Mouse (Mus musculus): ENCODE results near the gene Xlr4c. TPM values are rescaled to one million over a fixed set of nuclear protein-coding genes. Genes with fewer than 3 reads are reported as not detected.
"Not testable (repeated sequence)": the region's sequence is repeated elsewhere in the genome, so short reads cannot be mapped to it uniquely, and the experiment has no call there.

Gene Xlr4c
- polyA plus RNA-seq, 1 experiment from 2014 or later = 1.8 TPM

DNA sequence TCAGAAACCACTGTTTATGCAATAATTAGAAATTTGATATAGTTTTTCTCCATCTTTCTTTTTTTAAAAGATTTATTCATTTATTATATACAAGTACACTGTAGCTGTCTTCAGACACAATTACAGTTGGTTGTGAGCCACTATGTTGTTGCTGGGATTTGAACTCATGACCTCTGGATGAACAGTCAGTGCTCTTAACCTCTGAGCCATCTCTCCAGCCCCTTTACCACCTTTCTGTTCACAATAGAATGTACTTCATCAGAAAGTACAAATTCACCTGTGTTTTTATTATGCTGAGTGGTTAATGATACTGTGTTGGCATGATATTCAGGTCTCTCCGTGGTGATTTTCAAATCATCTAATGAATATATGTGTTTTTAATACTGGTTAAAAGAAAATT is 17.6 kb downstream of the Xlr4c start:
- WGBS = 60% methylated on average over 1 of the region's 1 CpGs
- TF ChIP-seq CTCF (IDR thresholded peaks at IDR 0.05; ENCODE audit: low read depth) = no peak
- no peak for TF ChIP-seq EP300 (optimal IDR thresholded peaks at IDR 0.05)
- no peak for DNase-seq (ENCODE audit: low spot score)
- H3K4me3 ChIP-seq (ENCODE audit: low read depth, low read length) = no peak overlapping the region
- no peaks in the 10 kb centered on the region for H3K36me3 ChIP-seq (ENCODE audit: control insufficient read depth, insufficient read depth, low read length)
- H3K9me3 ChIP-seq (ENCODE audit: control insufficient read depth, low read length) = no peaks in the 10 kb centered on the region
- H3K4me2 ChIP-seq (replicated peaks; ENCODE audit: low read depth) = no peak overlapping the region
- no peak overlapping the region for H3K9ac ChIP-seq (ENCODE audit: low read length)
- no peaks in the 10 kb centered on the region for H3K27me3 ChIP-seq (ENCODE audit: control insufficient read depth, insufficient read depth, low read length)
- no peak for ATAC-seq (ENCODE audit: low FRiP score, low TSS enrichment)
- no peak overlapping the region for H3K27ac ChIP-seq (replicated peaks)
- no peaks in the 10 kb centered on the region for H3K4me1 ChIP-seq (replicated peaks; ENCODE audit: control insufficient read depth, insufficient read depth)

DNA sequence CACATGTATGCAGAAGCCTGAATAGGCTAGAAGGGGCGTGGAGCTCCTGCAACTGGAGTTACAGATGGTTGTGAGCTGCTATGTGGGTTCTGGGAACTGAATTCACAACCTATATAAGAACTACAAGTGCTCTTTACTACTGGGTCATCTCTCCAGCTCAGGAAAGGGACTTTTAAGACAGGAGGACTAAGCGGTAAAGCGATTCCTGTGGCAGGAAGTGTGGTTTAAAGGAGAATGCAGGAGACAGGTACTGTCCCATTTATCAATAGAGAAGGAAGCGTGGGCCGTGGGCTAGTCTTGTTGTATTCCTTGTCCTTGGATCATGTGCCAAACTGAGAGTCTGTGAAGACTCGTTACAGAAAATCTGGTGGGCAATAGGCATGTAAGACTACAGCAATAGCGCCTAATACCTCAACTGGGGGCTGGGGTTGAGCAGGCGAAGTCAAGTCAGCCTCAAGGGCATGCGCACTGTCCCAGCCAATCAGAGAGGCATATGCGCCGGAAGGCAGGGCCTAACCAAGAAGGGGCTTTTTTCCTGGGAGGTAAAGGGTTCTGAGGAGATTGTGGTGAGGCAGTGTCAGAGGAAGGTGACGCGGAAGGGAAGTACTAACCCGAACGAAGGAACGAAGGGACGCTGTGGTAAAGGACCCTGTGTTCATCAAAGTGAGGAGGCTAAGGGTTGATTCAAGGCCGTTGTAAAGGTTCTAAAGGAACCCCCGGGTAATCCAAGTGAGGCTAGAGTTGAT is 28.9 kb downstream of the Xlr4c start, which contains the start of gene Xlr4b:
Xlr4b (plus strand) TSS at position 515 of the 746 bp plus-strand sequence.
- H3K4me2 ChIP-seq (replicated peaks; ENCODE audit: low read depth); H3K27ac ChIP-seq (replicated peaks); H3K4me3 ChIP-seq (ENCODE audit: low read depth, low read length); H3K27me3 ChIP-seq (ENCODE audit: control insufficient read depth, insufficient read depth, low read length); H3K9me3 ChIP-seq (ENCODE audit: control insufficient read depth, low read length); H3K36me3 ChIP-seq (ENCODE audit: control insufficient read depth, insufficient read depth, low read length); H3K4me1 ChIP-seq (replicated peaks; ENCODE audit: control insufficient read depth, insufficient read depth); DNase-seq (ENCODE audit: low spot score); ATAC-seq (ENCODE audit: low FRiP score, low TSS enrichment); H3K9ac ChIP-seq (ENCODE audit: low read length): not testable (repeated sequence)
- 72% methylated on average over 11 of the region's 19 CpGs for WGBS

DNA sequence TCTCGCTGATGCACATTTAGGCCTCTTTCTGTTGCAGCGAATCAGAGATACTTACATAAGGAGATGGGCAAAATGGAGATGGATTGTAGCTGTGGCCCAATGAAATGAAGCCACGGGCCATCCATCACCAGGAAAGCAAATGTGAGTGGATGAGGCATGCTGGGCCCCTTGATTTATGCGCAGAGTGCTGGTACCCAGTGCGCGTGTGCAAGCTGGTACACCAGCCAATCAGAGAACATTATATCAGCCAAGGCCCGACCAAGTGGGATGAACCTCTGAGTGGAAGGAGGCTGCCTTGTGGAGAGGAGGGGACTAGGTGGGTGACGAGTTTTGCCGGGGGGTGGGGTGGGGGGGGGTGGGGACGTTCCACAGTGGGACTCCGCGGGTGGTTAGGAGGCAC is 51.0 kb downstream of the Xlr4c start, which contains the start of gene Xlr3b:
Xlr3b (plus strand) TSS at position 274 of the 400 bp plus-strand sequence.
- H3K9me3 ChIP-seq (ENCODE audit: control insufficient read depth, low read length); H3K36me3 ChIP-seq (ENCODE audit: control insufficient read depth, insufficient read depth, low read length); H3K27ac ChIP-seq (replicated peaks); ATAC-seq (ENCODE audit: low FRiP score, low TSS enrichment); H3K4me2 ChIP-seq (replicated peaks; ENCODE audit: low read depth); DNase-seq (ENCODE audit: low spot score); H3K4me3 ChIP-seq (ENCODE audit: low read depth, low read length); H3K9ac ChIP-seq (ENCODE audit: low read length); H3K27me3 ChIP-seq (ENCODE audit: control insufficient read depth, insufficient read depth, low read length); H3K4me1 ChIP-seq (replicated peaks; ENCODE audit: control insufficient read depth, insufficient read depth): not testable (repeated sequence)
- 75% methylated on average over 9 of the region's 12 CpGs for WGBS

Other genes starting within 250 kb of the Xlr4c start
- gene Pnma5, start 206.0 kb downstream of the Xlr4c start, polyA plus RNA-seq (2015; fragmentation: Nextera tagmentation; extraction: Ambion mirVana) = 0.04 and 0.11 TPM in 2 replicates
- gene Pnma3, start 178.3 kb downstream of the Xlr4c start, polyA plus RNA-seq (2015; fragmentation: Nextera tagmentation; extraction: Ambion mirVana) = 0.05 TPM in 2 replicates
- 0.59 and 2.0 TPM in 2 replicates for gene Xlr4a, start 160.7 kb downstream of the Xlr4c start, polyA plus RNA-seq (2015; fragmentation: Nextera tagmentation; extraction: Ambion mirVana)
- 2.7 and 7.4 TPM in 2 replicates for gene Xlr3a, start 146.0 kb downstream of the Xlr4c start, polyA plus RNA-seq (2015; fragmentation: Nextera tagmentation; extraction: Ambion mirVana)
- gene Gm14685, start 126.1 kb downstream of the Xlr4c start, polyA plus RNA-seq (2015; fragmentation: Nextera tagmentation; extraction: Ambion mirVana) = 0.46 and 0.61 TPM in 2 replicates
- 0.12 TPM in 1 of 2 replicates, not detected in the other for gene Xlr5b, start 94.3 kb downstream of the Xlr4c start, polyA plus RNA-seq (2015; fragmentation: Nextera tagmentation; extraction: Ambion mirVana)
- 0.18 and 0.42 TPM in 2 replicates for gene DXBay18, start 93.7 kb downstream of the Xlr4c start, polyA plus RNA-seq (2015; fragmentation: Nextera tagmentation; extraction: Ambion mirVana)
- not detected in 2 replicates for gene Spin2d, start 66.1 kb downstream of the Xlr4c start, polyA plus RNA-seq (2015; fragmentation: Nextera tagmentation; extraction: Ambion mirVana)
- 2.1 and 3.0 TPM in 2 replicates for gene Xlr3b, start 50.9 kb downstream of the Xlr4c start, polyA plus RNA-seq (2015; fragmentation: Nextera tagmentation; extraction: Ambion mirVana)
- gene Xlr4b, start 28.8 kb downstream of the Xlr4c start, polyA plus RNA-seq (2015; fragmentation: Nextera tagmentation; extraction: Ambion mirVana) = 1.3 and 2.0 TPM in 2 replicates
- gene F8a, start 14.8 kb downstream of the Xlr4c start, polyA plus RNA-seq (2015; fragmentation: Nextera tagmentation; extraction: Ambion mirVana) = 20.4 and 22.5 TPM in 2 replicates
- gene Xlr3c, start 22.3 kb upstream of the Xlr4c start, polyA plus RNA-seq (2015; fragmentation: Nextera tagmentation; extraction: Ambion mirVana) = not detected in 2 replicates
- 0.23 TPM in 1 of 2 replicates, not detected in the other for gene Xlr5a, start 49.8 kb upstream of the Xlr4c start, polyA plus RNA-seq (2015; fragmentation: Nextera tagmentation; extraction: Ambion mirVana)
- gene Xlr5c, start 49.8 kb upstream of the Xlr4c start, polyA plus RNA-seq (2015; fragmentation: Nextera tagmentation; extraction: Ambion mirVana) = not detected in 2 replicates
- gene Gm45015, start 93.7 kb upstream of the Xlr4c start, polyA plus RNA-seq (2015; fragmentation: Nextera tagmentation; extraction: Ambion mirVana) = not detected in 2 replicates
- 2.6 and 2.8 TPM in 2 replicates for gene Zfp275, start 99.5 kb upstream of the Xlr4c start, polyA plus RNA-seq (2015; fragmentation: Nextera tagmentation; extraction: Ambion mirVana)
- gene Gm18336, start 155.6 kb upstream of the Xlr4c start, polyA plus RNA-seq (2015; fragmentation: Nextera tagmentation; extraction: Ambion mirVana) = 0.08 TPM in 1 of 2 replicates, not detected in the other
- gene Zfp92, start 168.0 kb upstream of the Xlr4c start, polyA plus RNA-seq (2015; fragmentation: Nextera tagmentation; extraction: Ambion mirVana) = 0.10 TPM in 2 replicates
- gene Trex2, start 192.2 kb upstream of the Xlr4c start, polyA plus RNA-seq (2015; fragmentation: Nextera tagmentation; extraction: Ambion mirVana) = 98.8 and 103 TPM in 2 replicates
- 35.7 and 36.6 TPM in 2 replicates for gene Haus7, start 215.9 kb upstream of the Xlr4c start, polyA plus RNA-seq (2015; fragmentation: Nextera tagmentation; extraction: Ambion mirVana)
- 88.0 and 89.2 TPM in 2 replicates for gene Bgn, start 240.5 kb upstream of the Xlr4c start, polyA plus RNA-seq (2015; fragmentation: Nextera tagmentation; extraction: Ambion mirVana)